Mouse (Mus musculus): ENCODE data around the gene Slc46a1. TPM values are rescaled to one million over a fixed set of nuclear protein-coding genes. Genes with fewer than 3 reads are reported as not detected.
A peak's percentile ranks its signal among the peaks of the same experiment; 100 is the strongest.

The Slc46a1 gene
- polyA plus RNA-seq, 1 experiment: 1.6 TPM

GRCm38 (mm10) chr11:78443115-78443514 lies 22.4 kb upstream of the Slc46a1 start:
- TF ChIP-seq POLR2A (IDR thresholded peaks at IDR 0.05; ENCODE audit: borderline replicate concordance, control insufficient read depth, low read depth, low read length) (no peak), CTCF (IDR thresholded peaks at IDR 0.05; ENCODE audit: control insufficient read depth, insufficient read depth, low read length) (no peak)
- no peak overlapping the region for H3K27ac ChIP-seq (ENCODE audit: control insufficient read depth, insufficient read depth, low read depth, low read length, poor library complexity)
- H3K4me3 ChIP-seq (replicated peaks; ENCODE audit: control insufficient read depth, low read depth, low read length): no peak overlapping the region
- WGBS: 77% methylated on average over 5 of the region's 5 CpGs
- no peaks in the 10 kb centered on the region for H3K4me1 ChIP-seq (ENCODE audit: control insufficient read depth, insufficient read depth, low read length)

DNA sequence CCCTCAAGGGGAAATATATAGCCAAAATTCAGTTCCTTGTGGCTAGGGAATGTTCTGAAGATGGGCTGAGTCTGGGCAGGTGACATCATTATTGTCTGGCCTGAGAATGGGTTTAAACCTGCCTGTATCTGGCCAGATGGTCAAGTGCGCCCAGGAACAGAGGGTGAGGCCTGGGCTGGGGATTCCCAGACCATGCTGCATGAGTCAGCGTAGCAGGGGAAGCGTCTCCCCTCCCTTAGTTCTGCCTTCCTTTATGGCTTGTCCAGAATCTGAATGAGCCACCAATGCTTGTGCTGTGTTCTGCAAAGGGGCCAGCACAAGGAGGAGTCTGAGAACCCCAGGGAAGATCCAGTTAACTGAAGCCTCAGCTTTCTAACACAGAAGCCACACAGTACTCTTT lies 18.3 kb upstream of the Slc46a1 start:
- TF ChIP-seq POLR2A (IDR thresholded peaks at IDR 0.05; ENCODE audit: borderline replicate concordance, control insufficient read depth, low read depth, low read length) (no peak), CTCF (IDR thresholded peaks at IDR 0.05; ENCODE audit: control insufficient read depth, insufficient read depth, low read length) (no peak)
- Histone ChIP-seq H3K4me3 (replicated peaks; ENCODE audit: control insufficient read depth, low read depth, low read length) (no peak overlapping the region), H3K27ac (ENCODE audit: control insufficient read depth, insufficient read depth, low read depth, low read length, poor library complexity) (no peak overlapping the region), H3K4me1 (ENCODE audit: control insufficient read depth, insufficient read depth, low read length) (no peaks in the 10 kb centered on the region)
- WGBS: 24% methylated on average over 3 of the region's 3 CpGs

GRCm38 (mm10) chr11:78448242-78448641 lies 17.3 kb upstream of the Slc46a1 start:
- TF ChIP-seq POLR2A (IDR thresholded peaks at IDR 0.05; ENCODE audit: borderline replicate concordance, control insufficient read depth, low read depth, low read length) (no peak), CTCF (IDR thresholded peaks at IDR 0.05; ENCODE audit: control insufficient read depth, insufficient read depth, low read length) (no peak)
- H3K4me3 ChIP-seq (replicated peaks; ENCODE audit: control insufficient read depth, low read depth, low read length): no peak overlapping the region
- no peak overlapping the region for H3K27ac ChIP-seq (ENCODE audit: control insufficient read depth, insufficient read depth, low read depth, low read length, poor library complexity)
- 86% methylated on average over 1 of the region's 1 CpGs for WGBS
- no peaks in the 10 kb centered on the region for H3K4me1 ChIP-seq (ENCODE audit: control insufficient read depth, insufficient read depth, low read length)

GRCm38 (mm10) chr11:78450337-78450736 lies 15.2 kb upstream of the Slc46a1 start:
- Histone ChIP-seq H3K4me3 (replicated peaks; ENCODE audit: control insufficient read depth, low read depth, low read length) (no peak overlapping the region), H3K4me1 (ENCODE audit: control insufficient read depth, insufficient read depth, low read length) (no peaks in the 10 kb centered on the region), H3K27ac (ENCODE audit: control insufficient read depth, insufficient read depth, low read depth, low read length, poor library complexity) (no peak overlapping the region)
- 20% methylated on average over 2 of the region's 2 CpGs for WGBS
- TF ChIP-seq POLR2A (IDR thresholded peaks at IDR 0.05; ENCODE audit: borderline replicate concordance, control insufficient read depth, low read depth, low read length): no peak
- TF ChIP-seq CTCF (IDR thresholded peaks at IDR 0.05; ENCODE audit: control insufficient read depth, insufficient read depth, low read length): no peak

DNA sequence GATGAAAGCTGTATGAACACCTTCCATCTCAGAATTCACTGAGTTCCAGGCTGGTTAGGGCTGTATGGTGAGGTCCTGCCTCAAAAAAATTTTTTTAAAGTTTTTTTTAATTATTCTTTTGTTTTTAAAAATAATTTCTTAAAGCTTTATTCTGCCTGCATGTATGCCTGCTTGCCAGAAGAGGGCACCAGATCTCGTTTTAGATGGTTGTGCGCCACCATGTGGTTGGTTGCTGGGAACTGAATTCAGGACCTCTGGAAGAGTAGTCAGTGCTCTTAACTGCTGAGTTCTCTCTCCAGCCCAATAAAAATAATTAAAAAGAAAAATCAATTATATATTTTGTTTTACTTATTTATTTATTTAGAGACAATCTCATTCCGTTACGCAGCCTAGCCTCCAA lies 11.8 kb upstream of the Slc46a1 start:
- Histone ChIP-seq H3K4me3 (replicated peaks; ENCODE audit: control insufficient read depth, low read depth, low read length) (no peak overlapping the region), H3K27ac (ENCODE audit: control insufficient read depth, insufficient read depth, low read depth, low read length, poor library complexity) (no peak overlapping the region), H3K4me1 (ENCODE audit: control insufficient read depth, insufficient read depth, low read length) (no peaks in the 10 kb centered on the region)
- 17% methylated on average over 4 of the region's 4 CpGs for WGBS
- TF ChIP-seq POLR2A (IDR thresholded peaks at IDR 0.05; ENCODE audit: borderline replicate concordance, control insufficient read depth, low read depth, low read length) (no peak), CTCF (IDR thresholded peaks at IDR 0.05; ENCODE audit: control insufficient read depth, insufficient read depth, low read length) (peak; percentile 90)

- no peak overlapping the region for H3K27ac ChIP-seq (ENCODE audit: control insufficient read depth, insufficient read depth, low read depth, low read length, poor library complexity)
- no peak overlapping the region for H3K4me3 ChIP-seq (replicated peaks; ENCODE audit: control insufficient read depth, low read depth, low read length)
- 54% methylated on average over 7 of the region's 7 CpGs for WGBS
- TF ChIP-seq POLR2A (IDR thresholded peaks at IDR 0.05; ENCODE audit: borderline replicate concordance, control insufficient read depth, low read depth, low read length) (no peak), CTCF (IDR thresholded peaks at IDR 0.05; ENCODE audit: control insufficient read depth, insufficient read depth, low read length) (no peak)
- H3K4me1 ChIP-seq (ENCODE audit: control insufficient read depth, insufficient read depth, low read length): no peaks in the 10 kb centered on the region
These were observed 11.2 kb upstream of the Slc46a1 start for GRCm38 (mm10) chr11:78454276-78454675.

DNA sequence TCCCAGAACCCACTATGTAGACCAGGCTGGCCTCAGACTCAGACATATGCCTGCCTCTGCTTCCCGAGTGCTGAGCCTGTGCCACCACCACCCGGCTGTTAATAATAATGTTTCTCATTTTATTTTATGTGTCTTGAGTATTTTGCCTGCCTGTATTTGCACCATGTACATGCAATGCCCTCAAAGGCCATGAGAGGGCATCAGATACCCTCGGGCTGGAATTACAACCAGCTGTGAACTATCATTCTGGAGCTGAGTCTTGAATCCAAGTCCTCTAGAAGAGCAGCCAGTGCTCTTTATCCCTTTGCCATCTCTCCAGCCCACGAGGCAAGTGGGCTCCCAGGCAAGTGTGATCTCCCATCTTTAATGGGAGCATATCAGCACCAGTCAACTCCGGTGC lies 10.2 kb upstream of the Slc46a1 start:
- Histone ChIP-seq H3K4me1 (ENCODE audit: control insufficient read depth, insufficient read depth, low read length) (no peaks in the 10 kb centered on the region), H3K4me3 (replicated peaks; ENCODE audit: control insufficient read depth, low read depth, low read length) (no peak overlapping the region), H3K27ac (ENCODE audit: control insufficient read depth, insufficient read depth, low read depth, low read length, poor library complexity) (no peak overlapping the region)
- TF ChIP-seq CTCF (IDR thresholded peaks at IDR 0.05; ENCODE audit: control insufficient read depth, insufficient read depth, low read length) (peak; percentile 32; the same call in 1 of the 2 replicates), POLR2A (IDR thresholded peaks at IDR 0.05; ENCODE audit: borderline replicate concordance, control insufficient read depth, low read depth, low read length) (no peak)
- WGBS: 25% methylated on average over 5 of the region's 5 CpGs

- WGBS: 36% methylated on average over 17 of the region's 17 CpGs
- TF ChIP-seq CTCF (IDR thresholded peaks at IDR 0.05; ENCODE audit: control insufficient read depth, insufficient read depth, low read length) (no peak), POLR2A (IDR thresholded peaks at IDR 0.05; ENCODE audit: borderline replicate concordance, control insufficient read depth, low read depth, low read length) (no peak)
- Histone ChIP-seq H3K4me1 (ENCODE audit: control insufficient read depth, insufficient read depth, low read length) (peaks cover 3% of the 10 kb centered on the region; the same call in 1 of the 2 replicates), H3K27ac (ENCODE audit: control insufficient read depth, insufficient read depth, low read depth, low read length, poor library complexity) (no peak overlapping the region), H3K4me3 (replicated peaks; ENCODE audit: control insufficient read depth, low read depth, low read length) (no peak overlapping the region)
These were observed 6.8 kb upstream of the Slc46a1 start for GRCm38 (mm10) chr11:78458740-78459139.

GRCm38 (mm10) chr11:78461894-78462293 lies 3.6 kb upstream of the Slc46a1 start:
- Histone ChIP-seq H3K4me1 (ENCODE audit: control insufficient read depth, insufficient read depth, low read length) (peaks cover 6% of the 10 kb centered on the region), H3K4me3 (replicated peaks; ENCODE audit: control insufficient read depth, low read depth, low read length) (no peak overlapping the region), H3K27ac (ENCODE audit: control insufficient read depth, insufficient read depth, low read depth, low read length, poor library complexity) (no peak overlapping the region)
- TF ChIP-seq CTCF (IDR thresholded peaks at IDR 0.05; ENCODE audit: control insufficient read depth, insufficient read depth, low read length) (peak; percentile 29; the same call in 1 of the 2 replicates), POLR2A (IDR thresholded peaks at IDR 0.05; ENCODE audit: borderline replicate concordance, control insufficient read depth, low read depth, low read length) (no peak)
- WGBS: 71% methylated on average over 1 of the region's 1 CpGs
